8 mouse cellular contexts compared by ENCODE assay signal in the genomic region with DNA sequence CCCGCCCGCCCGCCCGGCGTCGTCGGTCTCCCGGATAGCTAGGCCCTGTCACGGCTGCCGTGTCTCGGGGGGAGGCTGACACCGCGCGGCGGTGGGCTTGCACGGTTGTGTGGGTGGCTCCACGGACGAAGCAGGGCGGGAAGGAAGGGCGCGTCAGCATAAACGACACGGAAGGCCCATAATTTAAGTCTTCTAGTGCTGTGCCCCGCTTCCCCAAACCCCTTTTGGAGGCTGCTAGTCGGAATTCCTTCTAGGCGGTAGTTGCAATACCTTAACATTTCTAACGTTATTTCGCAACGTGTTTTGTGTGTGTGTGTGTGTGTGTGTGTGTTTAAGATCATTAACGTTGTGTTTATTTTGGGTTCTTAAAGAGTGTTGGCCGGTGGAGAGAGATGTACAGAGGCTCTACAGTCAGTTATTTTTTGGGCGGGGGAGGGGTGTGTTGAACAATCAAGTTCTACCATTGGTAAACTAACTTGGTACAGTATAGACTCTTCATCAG. TPM values are rescaled to one million over a fixed set of nuclear protein-coding genes. Genes with fewer than 3 reads are reported as not detected.
A peak's percentile ranks its signal among the peaks of the same experiment; 100 is the strongest.
DNase-seq lines count a peak whose midpoint lies in the region; ATAC-seq lines count a peak whose summit lies in the region.

No protein-coding gene starts in this region.

- H3K36me3 ChIP-seq in heart, embryonic 11.5 days (ENCODE audit: control insufficient read depth, insufficient read depth, low read length) = no peaks in the 10 kb centered on the region
- H3K36me3 ChIP-seq in embryonic facial prominence, embryonic 10.5 days (replicated peaks) = peaks cover 5% of the 10 kb centered on the region; the same call in 1 of the 2 replicates
- 0 out of 2 replicates have a peak, but pooled peaks cover 2% of the 10 kb centered on the region for H3K36me3 ChIP-seq in hindbrain, embryonic 16.5 days (ENCODE audit: control insufficient read depth, insufficient read depth, low read length)

- no peak for DNase-seq in heart, postnatal 25 days (ENCODE audit: low spot score)
- DNase-seq in embryonic facial prominence, embryonic 10.5 days (ENCODE audit: low spot score) = no peak
- DNase-seq in yolk sac, embryonic 10.5 days (ENCODE audit: low spot score) = peak; percentile 52
- DNase-seq in right cerebral cortex, adult 2 months (ENCODE audit: low spot score in 2 of 2) = no peak

- no peaks in the 10 kb centered on the region for H3K9me3 ChIP-seq in heart, embryonic 11.5 days (replicated peaks; ENCODE audit: control insufficient read depth, low read length)
- H3K9me3 ChIP-seq in embryonic facial prominence, embryonic 10.5 days = no peaks in the 10 kb centered on the region
- H3K9me3 ChIP-seq in hindbrain, embryonic 16.5 days (ENCODE audit: control insufficient read depth, low read length) = no peaks in the 10 kb centered on the region

- peak overlapping the region; percentile 98 for H3K27ac ChIP-seq in heart, embryonic 11.5 days (ENCODE audit: low read depth, low read length)
- H3K27ac ChIP-seq in embryonic facial prominence, embryonic 10.5 days (replicated peaks) = peak overlapping the region; percentile 95
- peak overlapping the region; percentile 96 for H3K27ac ChIP-seq in hindbrain, embryonic 16.5 days (ENCODE audit: low read depth, low read length)

- ATAC-seq in heart, embryonic 11.5 days (replicated peaks; ENCODE audit: insufficient number of reproducible peaks, low FRiP score, low TSS enrichment) = peak; percentile 58; the same call in 1 of the 2 replicates
- peak; percentile 20 for ATAC-seq in CD4-positive, CD25-positive, alpha-beta regulatory T cell, adult 4 months
- no peak for ATAC-seq in hindbrain, embryonic 16.5 days
- peak; percentile 29 for ATAC-seq in megakaryocyte progenitor cell, adult 5-6 weeks (replicated peaks; ENCODE audit: poor library complexity)

- peaks cover 3% of the 10 kb centered on the region; the same call in 1 of the 2 replicates for H3K4me1 ChIP-seq in heart, embryonic 11.5 days (ENCODE audit: control insufficient read depth, insufficient read depth, low read length)
- H3K4me1 ChIP-seq in embryonic facial prominence, embryonic 10.5 days = peaks cover 11% of the 10 kb centered on the region
- peaks cover 9% of the 10 kb centered on the region for H3K4me1 ChIP-seq in hindbrain, embryonic 16.5 days (ENCODE audit: control insufficient read depth, insufficient read depth, low read depth, low read length)

- H3K27me3 ChIP-seq in heart, embryonic 11.5 days (ENCODE audit: control insufficient read depth, insufficient read depth, low read length) = no peaks in the 10 kb centered on the region
- no peaks in the 10 kb centered on the region for H3K27me3 ChIP-seq in embryonic facial prominence, embryonic 10.5 days (replicated peaks; ENCODE audit: low read depth, poor library complexity, severe bottlenecking)
- H3K27me3 ChIP-seq in hindbrain, embryonic 16.5 days (replicated peaks; ENCODE audit: control insufficient read depth, insufficient read depth, low read length) = no peaks in the 10 kb centered on the region

- H3K4me2 ChIP-seq in heart, embryonic 11.5 days = peak overlapping the region; percentile 75
- H3K4me2 ChIP-seq in hindbrain, embryonic 16.5 days (ENCODE audit: low read length) = peak overlapping the region; percentile 66

- peak overlapping the region; percentile 98 for H3K9ac ChIP-seq in heart, embryonic 11.5 days (ENCODE audit: low read depth, low read length)
- peak overlapping the region; percentile 94 for H3K9ac ChIP-seq in hindbrain, embryonic 16.5 days (ENCODE audit: low read depth, low read length)

- intact Hi-C loops in heart, postnatal 25 days (cut with DNase I) = loop anchor here (2.0 to 5.0 kb wide), 2 partner anchors 50 to 85 kb away; a partner anchor contains a TSS

- WGBS in heart, embryonic 11.5 days (ENCODE audit: insufficient replicate concordance) = under 1% methylated on average over 32 of the region's 32 CpGs
- WGBS in embryonic facial prominence, embryonic 10.5 days = 1% methylated on average over 32 of the region's 32 CpGs
- under 1% methylated on average over 30 of the region's 32 CpGs for WGBS in hindbrain, embryonic 16.5 days

- H3K4me3 ChIP-seq in heart, embryonic 11.5 days (ENCODE audit: low read depth, low read length) = peak overlapping the region; percentile 100
- H3K4me3 ChIP-seq in embryonic facial prominence, embryonic 10.5 days = peak overlapping the region; percentile 99
- peak overlapping the region; percentile 100 for H3K4me3 ChIP-seq in hindbrain, embryonic 16.5 days (ENCODE audit: low read length)

RNA-seq across cellular contexts. Expression of a gene that starts 0.6 kb away (rescaled TPM):
- polyA plus RNA-seq in heart, embryonic 11.5 days (2014; fragmentation: Nextera tagmentation; extraction: Ambion mirVana) = 21.9 and 35.5 TPM in 2 replicates
- total RNA-seq in heart, postnatal 25 days (2021) = 10 to 100 TPM; 43.9 to 50.9 TPM
- polyA plus RNA-seq in CD4-positive, CD25-positive, alpha-beta regulatory T cell, adult 4 months (2017; shearing (Covaris generic)) = 10 to 100 TPM; 23.0 to 25.5 TPM
- 27.0 and 28.2 TPM in 2 replicates for polyA plus RNA-seq in embryonic facial prominence, embryonic 10.5 days (2016; fragmentation: Nextera tagmentation; extraction: Ambion mirVana)
- 12.5 and 14.1 TPM in 2 replicates for polyA plus RNA-seq in hindbrain, embryonic 16.5 days (2015; fragmentation: Nextera tagmentation; extraction: Ambion mirVana)
- 158 and 161 TPM in 2 replicates for total RNA-seq in megakaryocyte progenitor cell, adult 5-6 weeks (2015)
- 177 and 233 TPM in 2 replicates for total RNA-seq in megakaryocyte progenitor cell, adult 5-6 weeks (2017)

RNA-seq across cellular contexts. Expression of a gene that starts 50.4 kb away (rescaled TPM):
- polyA plus RNA-seq in heart, embryonic 11.5 days (2014; fragmentation: Nextera tagmentation; extraction: Ambion mirVana) = 4.9 and 7.4 TPM in 2 replicates
- total RNA-seq in heart, postnatal 25 days (2021) = under 1 TPM; 0.50 to 0.75 TPM
- polyA plus RNA-seq in CD4-positive, CD25-positive, alpha-beta regulatory T cell, adult 4 months (2017; shearing (Covaris generic)) = 1 to 10 TPM; 2.7 to 4.4 TPM
- 11.5 and 13.3 TPM in 2 replicates for polyA plus RNA-seq in embryonic facial prominence, embryonic 10.5 days (2016; fragmentation: Nextera tagmentation; extraction: Ambion mirVana)
- polyA plus RNA-seq in hindbrain, embryonic 16.5 days (2015; fragmentation: Nextera tagmentation; extraction: Ambion mirVana) = 9.2 and 9.4 TPM in 2 replicates
- 5.0 and 5.7 TPM in 2 replicates for total RNA-seq in megakaryocyte progenitor cell, adult 5-6 weeks (2015)
- 4.1 and 5.3 TPM in 2 replicates for total RNA-seq in megakaryocyte progenitor cell, adult 5-6 weeks (2017)
